38 mouse cellular contexts compared by ENCODE assay signal in the genomic region with DNA sequence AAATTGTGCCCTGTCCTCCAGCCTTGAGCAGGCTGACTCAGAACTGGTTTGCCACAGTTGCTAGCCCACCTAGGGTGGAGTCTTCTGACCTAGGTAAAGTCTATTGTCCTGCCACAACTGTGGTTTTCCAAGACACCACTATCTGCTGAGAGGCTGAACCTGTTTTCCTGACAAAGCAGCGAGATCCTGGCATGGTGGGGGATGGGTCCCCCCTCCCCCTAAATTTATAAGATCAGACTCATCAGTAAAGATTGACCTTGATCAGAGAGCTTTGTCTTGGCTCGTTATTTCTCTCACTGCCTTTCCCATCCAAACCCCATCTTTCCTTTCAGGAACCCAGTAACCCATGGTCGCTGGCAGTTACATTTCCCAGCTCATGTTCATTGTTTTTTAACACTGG. TPM values are rescaled to one million over a fixed set of nuclear protein-coding genes. Genes with fewer than 3 reads are reported as not detected.
"Had no signal": no experiment of that assay in that cellular context is flagged by ENCODE, and none has a peak within 500 bp of the region (broad histone marks: within the 10 kb centered on the region; RNA-seq: fewer than 3 reads in every experiment).

No protein-coding gene starts in this region.

- H3K4me2 ChIP-seq: heart, embryonic 11.5 days; heart, embryonic 13.5 days; heart, embryonic 15.5 days; hindbrain, embryonic 13.5 days; hindbrain, embryonic 15.5 days; intestine, embryonic 15.5 days; limb, embryonic 13.5 days; limb, embryonic 15.5 days; liver, embryonic 12.5 days had no signal

- H3K36me3 ChIP-seq: heart, embryonic 13.5 days; heart, embryonic 15.5 days; hindbrain, embryonic 13.5 days; hindbrain, embryonic 15.5 days; intestine, embryonic 15.5 days; limb, embryonic 13.5 days; limb, embryonic 15.5 days; liver, embryonic 12.5 days had no signal

- ATAC-seq: hindbrain, postnatal 0 days; intestine, embryonic 15.5 days; intestine, postnatal 0 days; liver, embryonic 12.5 days had no signal

- H3K9me3 ChIP-seq: heart, embryonic 13.5 days; heart, embryonic 15.5 days; hindbrain, embryonic 13.5 days; hindbrain, embryonic 15.5 days; intestine, embryonic 15.5 days; limb, embryonic 13.5 days; limb, embryonic 15.5 days; liver, embryonic 12.5 days had no signal

- H3K4me1 ChIP-seq: heart, embryonic 13.5 days; hindbrain, embryonic 15.5 days; intestine, embryonic 15.5 days; limb, embryonic 15.5 days had no signal

- DNase-seq: gastrocnemius, postnatal 14 days; gastrocnemius, postnatal 36 days; heart, adult 2 months; heart, postnatal 14 days; heart, postnatal 36 days; kidney, adult 18-20 months; kidney, adult 8-10 months; kidney, postnatal 10 days; kidney, postnatal 36 days; layer of hippocampus, adult 9-11 months; layer of hippocampus, postnatal 36 days; left cerebral cortex, postnatal 4 days had no signal

- H3K4me3 ChIP-seq: heart, adult 2 months; heart, embryonic 13.5 days; heart, embryonic 15.5 days; hindbrain, embryonic 13.5 days; hindbrain, embryonic 15.5 days; intestine, embryonic 15.5 days; limb, embryonic 13.5 days; limb, embryonic 15.5 days; liver, embryonic 12.5 days had no signal

- H3K27ac ChIP-seq: heart, adult 2 months; heart, embryonic 13.5 days; heart, embryonic 15.5 days; hindbrain, embryonic 13.5 days; hindbrain, embryonic 15.5 days; hindbrain, postnatal 0 days; intestine, embryonic 15.5 days; limb, embryonic 13.5 days; limb, embryonic 15.5 days; liver, embryonic 12.5 days; liver, embryonic 14.5 days had no signal

- H3K27me3 ChIP-seq: heart, embryonic 15.5 days; hindbrain, embryonic 15.5 days; intestine, embryonic 15.5 days; limb, embryonic 13.5 days; limb, embryonic 15.5 days had no signal

- H3K9ac ChIP-seq: heart, embryonic 13.5 days; heart, embryonic 15.5 days; hindbrain, embryonic 13.5 days; hindbrain, embryonic 15.5 days; intestine, embryonic 15.5 days; limb, embryonic 13.5 days; limb, embryonic 15.5 days; liver, embryonic 12.5 days; liver, embryonic 14.5 days had no signal

RNA-seq across cellular contexts. Expression of a gene that starts 19.2 kb away (rescaled TPM):
- total RNA-seq: gastrocnemius, adult 18-20 months; gastrocnemius, adult 8-10 months; gastrocnemius, postnatal 14 days; gastrocnemius, postnatal 36 days; heart, adult 2 months; heart, postnatal 14 days; heart, postnatal 36 days; hematopoietic stem cell, adult 5-6 weeks; hindbrain, postnatal 0 days; layer of hippocampus, adult 18-20 months; layer of hippocampus, adult 8-10 months; layer of hippocampus, postnatal 14 days; layer of hippocampus, postnatal 36 days; left cerebral cortex, adult 18-20 months; left cerebral cortex, adult 8-10 months; left cerebral cortex, postnatal 10 days; left cerebral cortex, postnatal 25 days; left cerebral cortex, postnatal 4 days; liver, adult 2 months had no signal
- polyA plus RNA-seq: heart, embryonic 11.5 days; heart, postnatal 0 days; hindbrain, postnatal 0 days; kidney, embryonic 14.5 days; limb, embryonic 11.5 days; liver, adult 2 months had no signal
